Mouse (Mus musculus): ENCODE measurements around the gene Tha1. TPM values are rescaled to one million over a fixed set of nuclear protein-coding genes. Genes with fewer than 3 reads are reported as not detected.

Tha1 gene
- total and polyA plus RNA-seq, 3 experiments: 8.4 to 40.3 (median 9.5) TPM

GRCm38 (mm10) chr11:117880977-117881358 is 7.7 kb upstream of the Tha1 start:
- DNase-seq: no peak

GRCm38 (mm10) chr11:117880336-117880976 is 7.2 kb upstream of the Tha1 start:
- no peak for DNase-seq

GRCm38 (mm10) chr11:117879676-117880075 is 6.4 kb upstream of the Tha1 start:
- DNase-seq: no peak

GRCm38 (mm10) chr11:117878892-117879291 is 5.6 kb upstream of the Tha1 start:
- no peak for DNase-seq

- DNase-seq: no peak
These were observed 4.8 kb upstream of the Tha1 start for GRCm38 (mm10) chr11:117877917-117878745.

- no peak for DNase-seq
These were observed 2.4 kb upstream of the Tha1 start for GRCm38 (mm10) chr11:117875681-117876080.

- no peak for DNase-seq
These were observed 1.1 kb upstream of the Tha1 start for GRCm38 (mm10) chr11:117874419-117874818.

- no peak for DNase-seq
These were observed 1.2 kb downstream of the Tha1 start for GRCm38 (mm10) chr11:117871911-117872584.

GRCm38 (mm10) chr11:117871376-117871775 is 1.9 kb downstream of the Tha1 start:
- DNase-seq: no peak

GRCm38 (mm10) chr11:117870688-117871365 is 2.5 kb downstream of the Tha1 start:
- DNase-seq: peak; percentile 66

- DNase-seq: no peak
These were observed 7.3 kb downstream of the Tha1 start for GRCm38 (mm10) chr11:117865988-117866387.

- DNase-seq: no peak
These were observed 8.5 kb downstream of the Tha1 start for GRCm38 (mm10) chr11:117864805-117865204.

GRCm38 (mm10) chr11:117863174-117863856 is 10.0 kb downstream of the Tha1 start:
- DNase-seq: no peak

GRCm38 (mm10) chr11:117860601-117861000 is 12.7 kb downstream of the Tha1 start, which contains the start of gene Tmem235:
Gene Tmem235 (plus strand): TSS chr11:117860752.
- DNase-seq: no peak

GRCm38 (mm10) chr11:117858392-117858791 is 14.9 kb downstream of the Tha1 start:
- DNase-seq: no peak

GRCm38 (mm10) chr11:117857462-117857861 is 15.8 kb downstream of the Tha1 start:
- no peak for DNase-seq

GRCm38 (mm10) chr11:117855975-117856374 is 17.3 kb downstream of the Tha1 start:
- DNase-seq: no peak

- DNase-seq: no peak
These were observed 17.9 kb downstream of the Tha1 start for GRCm38 (mm10) chr11:117855360-117855759.

GRCm38 (mm10) chr11:117854241-117854640 is 19.0 kb downstream of the Tha1 start:
- no peak for DNase-seq

- DNase-seq: no peak
These were observed 20.4 kb downstream of the Tha1 start for GRCm38 (mm10) chr11:117852875-117853274.

GRCm38 (mm10) chr11:117848985-117849671 is 24.2 kb downstream of the Tha1 start, which contains the start of gene Birc5:
Gene Birc5 (plus strand): TSS chr11:117849251.
- DNase-seq: peak; percentile 96
